In the genomic region with DNA sequence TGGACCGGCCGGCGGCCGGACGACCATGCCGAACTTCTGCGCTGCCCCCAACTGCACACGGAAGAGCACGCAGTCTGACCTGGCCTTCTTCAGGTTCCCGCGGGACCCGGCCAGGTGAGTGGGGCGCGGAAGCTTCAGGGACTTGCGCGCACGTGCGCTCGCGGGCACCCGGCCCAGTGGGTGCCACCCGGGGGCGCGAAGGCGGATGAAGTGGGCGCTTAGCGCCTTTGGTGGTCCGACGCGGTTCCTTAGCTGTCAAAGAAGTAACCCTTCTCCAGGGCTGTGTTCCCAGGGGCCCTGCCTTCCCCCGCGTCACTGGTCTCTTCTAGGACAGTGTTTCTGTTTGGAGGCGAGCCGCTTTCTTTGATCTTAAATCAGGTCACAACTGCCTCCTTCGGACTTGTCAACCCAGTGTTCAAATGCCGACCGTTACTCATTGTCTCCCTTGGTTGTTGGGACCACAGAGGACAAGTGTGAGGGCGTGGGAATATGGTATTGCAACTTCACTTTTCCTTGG, we compare ENCODE assay signal across 8 mouse cellular contexts. TPM values are rescaled to one million over a fixed set of nuclear protein-coding genes. Genes with fewer than 3 reads are reported as not detected.
DNase-seq lines count a peak whose midpoint lies in the region; ATAC-seq lines count a peak whose summit lies in the region.

No protein-coding gene starts in this region.

- DNase-seq in layer of hippocampus, postnatal 10 days (ENCODE audit: low spot score in 2 of 2): peak; percentile 34 to 51
- no peak for DNase-seq in layer of hippocampus, adult 9-10 months (ENCODE audit: low spot score)
- DNase-seq in adrenal gland, postnatal 25 days: peak; percentile 32
- DNase-seq in hindbrain, embryonic 11.5 days (ENCODE audit: low spot score): peak; percentile 65
- peak; percentile 58 for DNase-seq in thymus, postnatal 25 days

- H3K36me3 ChIP-seq in embryonic facial prominence, embryonic 15.5 days: no peaks in the 10 kb centered on the region
- H3K36me3 ChIP-seq in hindbrain, embryonic 11.5 days (ENCODE audit: control insufficient read depth, insufficient read depth, low read length): no peaks in the 10 kb centered on the region
- no peaks in the 10 kb centered on the region; the same call in 1 of the 2 replicates for H3K36me3 ChIP-seq in liver, embryonic 12.5 days
- no peaks in the 10 kb centered on the region for H3K36me3 ChIP-seq in neural tube, embryonic 13.5 days

- peak; percentile 11; the same call in 1 of the 2 replicates for ATAC-seq in embryonic facial prominence, embryonic 15.5 days (ENCODE audit: insufficient number of reproducible peaks, low FRiP score, low TSS enrichment, low read depth)
- peak; percentile 37 for ATAC-seq in hindbrain, embryonic 11.5 days (ENCODE audit: low FRiP score)
- ATAC-seq in liver, embryonic 12.5 days: no peak
- peak; percentile 60 for ATAC-seq in neural tube, embryonic 13.5 days (ENCODE audit: low read depth)

- peak overlapping the region; percentile 89 for H3K4me3 ChIP-seq in embryonic facial prominence, embryonic 15.5 days (replicated peaks)
- peak overlapping the region; percentile 99 for H3K4me3 ChIP-seq in hindbrain, embryonic 11.5 days (ENCODE audit: low read depth, low read length)
- H3K4me3 ChIP-seq in liver, embryonic 12.5 days: peak overlapping the region; percentile 99
- H3K4me3 ChIP-seq in neural tube, embryonic 13.5 days: peak overlapping the region; percentile 93

- peak overlapping the region; percentile 94 for H3K9ac ChIP-seq in embryonic facial prominence, embryonic 15.5 days
- H3K9ac ChIP-seq in hindbrain, embryonic 11.5 days (ENCODE audit: low read depth, low read length): peak overlapping the region; percentile 95
- H3K9ac ChIP-seq in liver, embryonic 12.5 days: peak overlapping the region; percentile 96
- H3K9ac ChIP-seq in neural tube, embryonic 13.5 days: peak overlapping the region; percentile 94

- no peaks in the 10 kb centered on the region for H3K27me3 ChIP-seq in embryonic facial prominence, embryonic 15.5 days
- H3K27me3 ChIP-seq in hindbrain, embryonic 11.5 days (ENCODE audit: control insufficient read depth, insufficient read depth, low read length): no peaks in the 10 kb centered on the region
- no peaks in the 10 kb centered on the region for H3K27me3 ChIP-seq in liver, embryonic 12.5 days (replicated peaks)
- no peaks in the 10 kb centered on the region for H3K27me3 ChIP-seq in neural tube, embryonic 13.5 days

- H3K9me3 ChIP-seq in embryonic facial prominence, embryonic 15.5 days (replicated peaks): no peaks in the 10 kb centered on the region
- no peaks in the 10 kb centered on the region for H3K9me3 ChIP-seq in hindbrain, embryonic 11.5 days (ENCODE audit: control insufficient read depth, low read length)
- no peaks in the 10 kb centered on the region for H3K9me3 ChIP-seq in liver, embryonic 12.5 days (replicated peaks)
- H3K9me3 ChIP-seq in neural tube, embryonic 13.5 days: no peaks in the 10 kb centered on the region

- peak overlapping the region; percentile 89 for H3K27ac ChIP-seq in embryonic facial prominence, embryonic 15.5 days (replicated peaks)
- peak overlapping the region; percentile 88 for H3K27ac ChIP-seq in hindbrain, embryonic 11.5 days (ENCODE audit: low read depth, low read length)
- H3K27ac ChIP-seq in liver, embryonic 12.5 days: peak overlapping the region; percentile 89
- H3K27ac ChIP-seq in neural tube, embryonic 13.5 days (replicated peaks): peak overlapping the region; percentile 87

- peak overlapping the region; percentile 51 for H3K4me2 ChIP-seq in embryonic facial prominence, embryonic 15.5 days (replicated peaks)
- H3K4me2 ChIP-seq in hindbrain, embryonic 11.5 days (replicated peaks; ENCODE audit: low read depth, low read length): peak overlapping the region; percentile 69
- H3K4me2 ChIP-seq in liver, embryonic 12.5 days: peak overlapping the region; percentile 91
- peak overlapping the region; percentile 85 for H3K4me2 ChIP-seq in neural tube, embryonic 13.5 days

- WGBS in embryonic facial prominence, embryonic 15.5 days: under 1% methylated on average over 38 of the region's 38 CpGs
- WGBS in hindbrain, embryonic 11.5 days: under 1% methylated on average over 37 of the region's 38 CpGs
- under 1% methylated on average over 38 of the region's 38 CpGs for WGBS in liver, embryonic 12.5 days (ENCODE audit: insufficient replicate concordance)
- 0% methylated on average over 36 of the region's 38 CpGs for WGBS in neural tube, embryonic 13.5 days

- peaks cover 25% of the 10 kb centered on the region for H3K4me1 ChIP-seq in embryonic facial prominence, embryonic 15.5 days
- peaks cover 4% of the 10 kb centered on the region; the same call in 1 of the 2 replicates for H3K4me1 ChIP-seq in hindbrain, embryonic 11.5 days (replicated peaks; ENCODE audit: control insufficient read depth, insufficient read depth, low read length)
- H3K4me1 ChIP-seq in liver, embryonic 12.5 days: peaks cover 37% of the 10 kb centered on the region
- peaks cover 32% of the 10 kb centered on the region for H3K4me1 ChIP-seq in neural tube, embryonic 13.5 days (replicated peaks)

RNA-seq across cellular contexts. Expression of a gene that starts 0.5 kb away (rescaled TPM):
- total RNA-seq in layer of hippocampus, postnatal 10 days (2021): 10 to 100 TPM; 78.8 to 81.9 TPM
- 68.2 and 76.1 TPM in 2 replicates for total RNA-seq in adrenal gland, postnatal 25 days (2021)
- polyA plus RNA-seq in embryonic facial prominence, embryonic 15.5 days (2015; fragmentation: Nextera tagmentation; extraction: Ambion mirVana): 55.3 and 56.1 TPM in 2 replicates
- polyA plus RNA-seq in hindbrain, embryonic 11.5 days (2014; fragmentation: Nextera tagmentation; extraction: Ambion mirVana): 71.6 and 88.1 TPM in 2 replicates
- polyA plus RNA-seq in liver, embryonic 12.5 days (2016; fragmentation: Nextera tagmentation; extraction: Ambion mirVana): 27.7 and 28.9 TPM in 2 replicates
- 45.5 and 49.6 TPM in 2 replicates for polyA plus RNA-seq in neural tube, embryonic 13.5 days (2015; fragmentation: Nextera tagmentation; extraction: Ambion mirVana)

RNA-seq across cellular contexts. Expression of a gene that starts 46.8 kb away (rescaled TPM):
- 10 to 100 TPM; 47.8 to 55.5 TPM for total RNA-seq in layer of hippocampus, postnatal 10 days (2021)
- 40.4 and 46.4 TPM in 2 replicates for total RNA-seq in adrenal gland, postnatal 25 days (2021)
- 25.8 and 26.7 TPM in 2 replicates for polyA plus RNA-seq in embryonic facial prominence, embryonic 15.5 days (2015; fragmentation: Nextera tagmentation; extraction: Ambion mirVana)
- 66.0 and 67.5 TPM in 2 replicates for polyA plus RNA-seq in hindbrain, embryonic 11.5 days (2014; fragmentation: Nextera tagmentation; extraction: Ambion mirVana)
- polyA plus RNA-seq in liver, embryonic 12.5 days (2016; fragmentation: Nextera tagmentation; extraction: Ambion mirVana): 10.4 and 11.8 TPM in 2 replicates
- 35.1 and 35.2 TPM in 2 replicates for polyA plus RNA-seq in neural tube, embryonic 13.5 days (2015; fragmentation: Nextera tagmentation; extraction: Ambion mirVana)
